Mouse (Mus musculus): ENCODE data around the gene Itpk1. TPM values are rescaled to one million over a fixed set of nuclear protein-coding genes. Genes with fewer than 3 reads are reported as not detected.

Itpk1 gene
- polyA plus RNA-seq, 1 experiment from 2014 or later: 21.9 TPM

DNA sequence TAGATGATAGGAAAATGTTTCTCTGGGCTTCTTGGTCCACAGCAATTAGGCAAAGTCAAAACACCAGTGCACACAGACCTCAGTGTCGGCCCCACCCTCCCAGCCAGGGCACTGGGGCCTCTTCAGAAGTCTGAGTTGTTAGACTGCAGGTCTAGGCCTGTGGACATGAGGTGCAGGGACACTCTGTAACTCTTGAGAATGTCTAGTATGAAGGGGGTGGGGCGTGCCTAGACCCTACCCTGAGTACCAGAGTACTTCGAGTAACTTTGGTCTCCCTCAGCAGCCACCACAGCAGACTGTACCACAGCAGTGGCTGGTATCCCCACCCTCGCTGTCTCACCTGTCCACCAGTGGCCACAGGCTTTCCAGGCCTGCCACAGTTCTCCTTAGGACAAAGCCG lies 18.4 kb downstream of the Itpk1 start:
- H3K27ac ChIP-seq (ENCODE audit: low read length): no peak overlapping the region
- H3K9ac ChIP-seq (ENCODE audit: low read length): no peak overlapping the region
- no peak overlapping the region for H3K4me3 ChIP-seq (replicated peaks; ENCODE audit: low read length)
- peaks cover 42% of the 10 kb centered on the region for H3K4me1 ChIP-seq (ENCODE audit: control insufficient read depth, insufficient read depth, low read length)
- H3K27me3 ChIP-seq (ENCODE audit: control insufficient read depth, insufficient read depth, low read length): no peaks in the 10 kb centered on the region
- no peaks in the 10 kb centered on the region for H3K36me3 ChIP-seq (ENCODE audit: control insufficient read depth, insufficient read depth, low read length)
- ATAC-seq (ENCODE audit: insufficient read depth, low FRiP score): no peak
- no peak overlapping the region for H3K4me2 ChIP-seq (ENCODE audit: low read depth, low read length)
- WGBS: 81% methylated on average over 5 of the region's 5 CpGs
- no peaks in the 10 kb centered on the region for H3K9me3 ChIP-seq (replicated peaks; ENCODE audit: control insufficient read depth, low read length)

DNA sequence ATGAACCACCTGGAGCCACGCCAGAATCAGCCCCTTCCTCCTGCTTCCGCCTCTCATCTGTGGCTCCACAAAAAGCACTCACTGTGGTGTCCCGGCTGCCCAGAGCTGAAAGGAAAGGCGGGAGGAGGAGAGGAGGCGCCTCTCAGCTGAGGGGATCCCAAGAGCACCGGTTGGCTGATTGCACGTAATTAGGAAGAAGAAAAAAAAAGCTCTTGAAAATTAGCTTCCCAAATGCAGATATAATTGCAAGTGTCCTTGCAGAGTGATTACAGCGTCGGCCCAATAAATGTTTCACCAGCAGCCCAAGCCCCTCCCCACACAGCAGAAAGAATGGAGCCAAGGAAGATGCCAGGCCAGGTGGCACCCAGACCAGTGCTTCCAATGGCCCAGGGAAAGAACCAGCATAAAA lies 19.2 kb downstream of the Itpk1 start:
- Histone ChIP-seq H3K9me3 (replicated peaks; ENCODE audit: control insufficient read depth, low read length) (no peaks in the 10 kb centered on the region), H3K27me3 (ENCODE audit: control insufficient read depth, insufficient read depth, low read length) (no peaks in the 10 kb centered on the region), H3K4me2 (ENCODE audit: low read depth, low read length) (no peak overlapping the region), H3K4me3 (replicated peaks; ENCODE audit: low read length) (no peak overlapping the region), H3K4me1 (ENCODE audit: control insufficient read depth, insufficient read depth, low read length) (peaks cover 38% of the 10 kb centered on the region), H3K36me3 (ENCODE audit: control insufficient read depth, insufficient read depth, low read length) (no peaks in the 10 kb centered on the region), H3K27ac (ENCODE audit: low read length) (no peak overlapping the region), H3K9ac (ENCODE audit: low read length) (no peak overlapping the region)
- no peak for ATAC-seq (ENCODE audit: insufficient read depth, low FRiP score)
- WGBS: 41% methylated on average over 9 of the region's 9 CpGs

DNA sequence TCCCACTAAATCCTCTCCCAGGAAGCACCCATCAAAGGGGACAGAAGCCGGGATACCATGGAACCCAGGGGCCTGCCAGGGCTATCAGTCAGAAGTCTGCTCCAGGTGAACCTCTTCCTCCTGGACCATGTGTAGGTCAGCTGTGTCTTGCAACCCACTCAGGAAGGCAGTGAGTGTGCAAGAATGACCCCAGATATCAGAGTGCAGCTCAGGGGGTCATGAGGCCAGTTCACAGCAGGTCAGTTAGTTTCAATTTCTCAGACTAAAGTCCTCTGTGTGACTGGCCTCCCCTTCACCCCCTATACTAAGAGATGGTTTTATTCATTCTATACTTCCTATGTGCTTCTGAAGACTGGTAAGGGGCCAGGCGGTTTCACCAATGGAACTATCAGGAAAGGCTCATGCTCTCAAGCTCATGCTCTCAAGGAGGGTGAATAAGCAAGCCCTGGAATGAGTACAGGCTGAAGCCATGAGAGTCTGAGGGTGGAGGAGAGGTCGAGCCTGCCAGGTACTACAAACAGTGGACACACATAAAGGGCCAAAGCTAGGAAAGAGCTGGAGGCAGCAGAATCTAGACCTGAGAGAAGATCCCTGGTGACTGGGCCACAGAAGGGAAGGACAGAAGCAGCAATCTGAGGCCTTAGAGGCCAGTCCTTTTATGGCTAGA lies 19.9 kb downstream of the Itpk1 start:
- no peaks in the 10 kb centered on the region for H3K36me3 ChIP-seq (ENCODE audit: control insufficient read depth, insufficient read depth, low read length)
- no peaks in the 10 kb centered on the region for H3K27me3 ChIP-seq (ENCODE audit: control insufficient read depth, insufficient read depth, low read length)
- H3K9ac ChIP-seq (ENCODE audit: low read length): no peak overlapping the region
- H3K4me2 ChIP-seq (ENCODE audit: low read depth, low read length): no peak overlapping the region
- no peak for ATAC-seq (ENCODE audit: insufficient read depth, low FRiP score)
- no peak overlapping the region for H3K4me3 ChIP-seq (replicated peaks; ENCODE audit: low read length)
- H3K9me3 ChIP-seq (replicated peaks; ENCODE audit: control insufficient read depth, low read length): no peaks in the 10 kb centered on the region
- H3K27ac ChIP-seq (ENCODE audit: low read length): no peak overlapping the region; the same call in 1 of the 2 replicates
- H3K4me1 ChIP-seq (ENCODE audit: control insufficient read depth, insufficient read depth, low read length): peaks cover 33% of the 10 kb centered on the region
- 67% methylated on average over 3 of the region's 3 CpGs for WGBS

- H3K4me1 ChIP-seq (ENCODE audit: control insufficient read depth, insufficient read depth, low read length): peaks cover 30% of the 10 kb centered on the region
- no peak for ATAC-seq (ENCODE audit: insufficient read depth, low FRiP score)
- H3K36me3 ChIP-seq (ENCODE audit: control insufficient read depth, insufficient read depth, low read length): no peaks in the 10 kb centered on the region
- WGBS: 70% methylated on average over 5 of the region's 5 CpGs
- no peak overlapping the region for H3K9ac ChIP-seq (ENCODE audit: low read length)
- H3K27ac ChIP-seq (ENCODE audit: low read length): no peak overlapping the region
- H3K4me2 ChIP-seq (ENCODE audit: low read depth, low read length): no peak overlapping the region
- no peaks in the 10 kb centered on the region for H3K27me3 ChIP-seq (ENCODE audit: control insufficient read depth, insufficient read depth, low read length)
- no peak overlapping the region for H3K4me3 ChIP-seq (replicated peaks; ENCODE audit: low read length)
- no peaks in the 10 kb centered on the region for H3K9me3 ChIP-seq (replicated peaks; ENCODE audit: control insufficient read depth, low read length)
These were observed 20.8 kb downstream of the Itpk1 start for GRCm38 (mm10) chr12:102683979-102684378.

GRCm38 (mm10) chr12:102683438-102683837 lies 21.3 kb downstream of the Itpk1 start:
- H3K4me2 ChIP-seq (ENCODE audit: low read depth, low read length): no peak overlapping the region
- H3K4me1 ChIP-seq (ENCODE audit: control insufficient read depth, insufficient read depth, low read length): peaks cover 30% of the 10 kb centered on the region
- H3K4me3 ChIP-seq (replicated peaks; ENCODE audit: low read length): no peak overlapping the region
- no peaks in the 10 kb centered on the region for H3K27me3 ChIP-seq (ENCODE audit: control insufficient read depth, insufficient read depth, low read length)
- no peaks in the 10 kb centered on the region for H3K9me3 ChIP-seq (replicated peaks; ENCODE audit: control insufficient read depth, low read length)
- no peak overlapping the region for H3K27ac ChIP-seq (ENCODE audit: low read length)
- no peak for ATAC-seq (ENCODE audit: insufficient read depth, low FRiP score)
- 83% methylated on average over 6 of the region's 6 CpGs for WGBS
- H3K9ac ChIP-seq (ENCODE audit: low read length): no peak overlapping the region
- no peaks in the 10 kb centered on the region for H3K36me3 ChIP-seq (ENCODE audit: control insufficient read depth, insufficient read depth, low read length)

DNA sequence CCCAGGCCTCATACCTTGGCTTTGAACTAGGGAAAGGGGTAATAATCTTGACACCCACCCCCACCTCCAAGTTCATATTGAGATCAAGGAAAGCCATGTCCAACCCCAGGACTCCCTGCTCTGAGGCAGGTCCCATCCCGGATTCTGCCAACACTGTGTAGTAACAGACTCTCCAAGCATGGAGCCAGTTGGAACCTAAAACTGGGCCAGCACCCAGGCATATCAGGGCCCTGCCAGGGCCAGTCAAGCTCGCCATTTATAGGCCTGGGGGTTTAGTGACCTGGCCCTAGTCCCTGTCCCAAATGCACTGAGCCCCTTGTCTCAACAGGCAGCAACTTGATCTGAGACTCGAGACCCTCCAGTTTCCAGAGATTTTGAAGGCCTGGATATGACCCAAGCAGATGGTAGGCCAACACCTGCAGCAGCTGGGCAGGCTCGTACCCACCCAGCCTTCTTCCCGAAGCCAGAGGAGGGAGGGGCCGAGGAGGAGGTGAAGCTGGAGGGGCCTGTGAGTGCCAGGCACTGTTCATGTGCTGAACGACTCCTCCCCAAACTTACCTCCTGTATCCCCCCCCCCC lies 21.9 kb downstream of the Itpk1 start:
- 69% methylated on average over 7 of the region's 7 CpGs for WGBS
- H3K9ac ChIP-seq (ENCODE audit: low read length): no peak overlapping the region
- no peak for ATAC-seq (ENCODE audit: insufficient read depth, low FRiP score)
- H3K4me2 ChIP-seq (ENCODE audit: low read depth, low read length): no peak overlapping the region
- no peak overlapping the region for H3K4me3 ChIP-seq (replicated peaks; ENCODE audit: low read length)
- H3K27me3 ChIP-seq (ENCODE audit: control insufficient read depth, insufficient read depth, low read length): no peaks in the 10 kb centered on the region
- no peaks in the 10 kb centered on the region for H3K36me3 ChIP-seq (ENCODE audit: control insufficient read depth, insufficient read depth, low read length)
- peaks cover 30% of the 10 kb centered on the region for H3K4me1 ChIP-seq (ENCODE audit: control insufficient read depth, insufficient read depth, low read length)
- no peak overlapping the region for H3K27ac ChIP-seq (ENCODE audit: low read length)
- no peaks in the 10 kb centered on the region for H3K9me3 ChIP-seq (replicated peaks; ENCODE audit: control insufficient read depth, low read length)

GRCm38 (mm10) chr12:102682085-102682484 lies 22.6 kb downstream of the Itpk1 start:
- 0 out of 2 replicates have a peak, but pooled peaks have one; percentile 10 for ATAC-seq (ENCODE audit: insufficient read depth, low FRiP score)
- H3K4me1 ChIP-seq (ENCODE audit: control insufficient read depth, insufficient read depth, low read length): peaks cover 30% of the 10 kb centered on the region
- WGBS: 75% methylated on average over 5 of the region's 5 CpGs

DNA sequence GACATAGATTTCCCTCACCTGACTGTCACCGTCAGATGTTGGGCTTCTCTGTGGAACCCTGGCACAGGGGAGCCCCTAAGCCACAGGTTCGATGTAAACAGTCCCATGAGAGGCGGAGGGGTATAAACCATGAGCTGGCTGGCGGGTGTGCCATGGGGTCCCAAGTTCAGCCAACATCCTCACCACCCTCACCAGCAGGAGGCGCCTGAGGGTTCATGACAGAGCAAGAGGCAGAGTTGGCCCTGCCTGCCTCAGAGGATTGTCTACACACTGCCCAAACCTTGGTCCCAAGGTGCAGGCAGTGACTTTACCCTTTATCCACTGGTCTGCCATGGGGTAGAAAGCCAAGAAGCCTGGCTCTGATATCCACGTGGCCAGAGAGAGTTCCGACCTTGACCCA lies 23.1 kb downstream of the Itpk1 start:
- Histone ChIP-seq H3K4me2 (ENCODE audit: low read depth, low read length) (no peak overlapping the region), H3K4me1 (ENCODE audit: control insufficient read depth, insufficient read depth, low read length) (peaks cover 26% of the 10 kb centered on the region), H3K27me3 (ENCODE audit: control insufficient read depth, insufficient read depth, low read length) (no peaks in the 10 kb centered on the region), H3K36me3 (ENCODE audit: control insufficient read depth, insufficient read depth, low read length) (no peaks in the 10 kb centered on the region), H3K27ac (ENCODE audit: low read length) (no peak overlapping the region), H3K9ac (ENCODE audit: low read length) (no peak overlapping the region), H3K4me3 (replicated peaks; ENCODE audit: low read length) (no peak overlapping the region), H3K9me3 (replicated peaks; ENCODE audit: control insufficient read depth, low read length) (no peaks in the 10 kb centered on the region)
- no peak for ATAC-seq (ENCODE audit: insufficient read depth, low FRiP score)
- WGBS: 69% methylated on average over 7 of the region's 7 CpGs

More at GRCm38 (mm10) chr12:102682085-102682484, 22.6 kb downstream of the Itpk1 start:
- Histone ChIP-seq H3K27ac (ENCODE audit: low read length) (no peak overlapping the region), H3K36me3 (ENCODE audit: control insufficient read depth, insufficient read depth, low read length) (no peaks in the 10 kb centered on the region), H3K4me2 (ENCODE audit: low read depth, low read length) (no peak overlapping the region), H3K4me3 (replicated peaks; ENCODE audit: low read length) (no peak overlapping the region), H3K27me3 (ENCODE audit: control insufficient read depth, insufficient read depth, low read length) (no peaks in the 10 kb centered on the region), H3K9me3 (replicated peaks; ENCODE audit: control insufficient read depth, low read length) (no peaks in the 10 kb centered on the region), H3K9ac (ENCODE audit: low read length) (no peak overlapping the region)

DNA sequence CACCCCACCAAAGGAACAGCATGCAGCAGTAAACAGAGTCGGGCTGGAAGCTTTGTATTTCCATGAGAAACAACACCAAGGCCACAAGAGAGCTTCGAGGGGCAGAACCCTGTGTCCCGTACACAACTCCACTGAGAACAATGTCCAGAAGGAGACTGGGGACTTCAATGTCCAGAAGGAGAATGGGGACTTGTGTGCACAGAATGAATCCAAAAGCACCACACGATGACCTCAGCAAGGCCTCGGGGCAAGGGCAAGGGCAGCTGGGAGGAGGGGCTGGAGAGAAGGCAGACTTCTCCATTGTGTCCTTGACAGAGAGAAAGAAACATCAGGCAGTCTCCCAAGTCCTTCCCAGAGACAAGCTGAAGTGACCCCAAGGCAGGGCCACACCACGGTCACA lies 25.9 kb downstream of the Itpk1 start:
- Histone ChIP-seq H3K9ac (ENCODE audit: low read length) (no peak overlapping the region), H3K27me3 (ENCODE audit: control insufficient read depth, insufficient read depth, low read length) (no peaks in the 10 kb centered on the region), H3K27ac (ENCODE audit: low read length) (no peak overlapping the region), H3K36me3 (ENCODE audit: control insufficient read depth, insufficient read depth, low read length) (no peaks in the 10 kb centered on the region), H3K4me3 (replicated peaks; ENCODE audit: low read length) (no peak overlapping the region), H3K4me1 (ENCODE audit: control insufficient read depth, insufficient read depth, low read length) (peaks cover 5% of the 10 kb centered on the region; the same call in 1 of the 2 replicates), H3K9me3 (replicated peaks; ENCODE audit: control insufficient read depth, low read length) (no peaks in the 10 kb centered on the region), H3K4me2 (ENCODE audit: low read depth, low read length) (no peak overlapping the region)
- WGBS: 66% methylated on average over 6 of the region's 6 CpGs
- no peak for ATAC-seq (ENCODE audit: insufficient read depth, low FRiP score)
